Mouse (Mus musculus) liver (tissue): ENCODE data around the gene E2f7.
"Not testable (repeated sequence)": the region's sequence is repeated elsewhere in the genome, so short reads cannot be mapped to it uniquely, and the experiment has no call there.

Source experiments
- DNase-seq: peaks from one replicate; pipeline ENCODE4 v3.0.0-alpha.2; 2020; ENCODE audit warnings: mixed read lengths

Gene E2f7

GRCm38 (mm10) chr10:110744686-110745639 is at the start of gene E2f7:
TSS of gene E2f7 (plus strand) at chr10:110745439.
- peak; percentile 95 for DNase-seq

DNA sequence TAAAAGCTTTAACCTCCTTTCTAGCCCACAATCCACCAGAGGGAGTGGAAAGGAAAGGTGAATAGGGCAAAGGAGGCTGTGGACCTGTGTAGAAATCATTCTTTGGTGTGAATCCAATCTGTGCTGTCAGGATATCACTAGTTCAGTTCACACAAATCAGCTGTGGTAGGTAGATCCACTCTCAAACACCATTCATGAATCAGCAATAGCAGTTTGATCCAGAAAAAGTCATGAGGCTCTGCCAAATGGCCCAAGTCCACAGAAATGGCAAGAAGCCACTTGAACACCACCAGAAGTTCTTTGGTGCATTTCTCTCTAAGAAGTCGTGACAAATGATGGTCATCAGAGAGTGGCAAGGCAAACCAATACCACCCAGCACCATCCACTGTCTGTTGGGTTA is 44.0 kb upstream of the E2f7 start:
- DNase-seq = no peak

- DNase-seq = peak; percentile 11
Observed at GRCm38 (mm10) chr10:110705672-110706071, 39.6 kb upstream of the E2f7 start.

- DNase-seq = peak; percentile 8
Observed at GRCm38 (mm10) chr10:110707390-110708113, 37.7 kb upstream of the E2f7 start.

DNA sequence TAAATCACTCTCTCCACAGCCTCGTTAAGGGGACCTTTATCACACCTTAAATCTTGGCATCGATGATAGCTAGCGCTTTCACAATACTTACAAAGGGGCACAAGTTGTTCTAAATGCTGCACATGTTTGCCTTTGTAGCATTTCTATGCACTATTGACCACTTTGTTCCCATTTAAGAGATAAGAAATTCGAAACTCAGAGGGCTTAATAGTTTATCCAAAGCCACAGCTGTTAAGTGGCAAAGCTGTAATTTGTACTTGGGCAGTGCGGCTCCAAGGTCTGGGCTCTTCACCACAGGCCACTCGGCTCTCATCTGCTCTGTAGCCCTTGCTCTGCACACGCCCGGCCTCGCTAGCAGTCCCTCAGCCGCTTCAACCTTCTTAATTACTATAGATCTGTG is 28.4 kb upstream of the E2f7 start:
- no peak for DNase-seq

GRCm38 (mm10) chr10:110726431-110726830 is 18.8 kb upstream of the E2f7 start:
- no peak for DNase-seq

DNA sequence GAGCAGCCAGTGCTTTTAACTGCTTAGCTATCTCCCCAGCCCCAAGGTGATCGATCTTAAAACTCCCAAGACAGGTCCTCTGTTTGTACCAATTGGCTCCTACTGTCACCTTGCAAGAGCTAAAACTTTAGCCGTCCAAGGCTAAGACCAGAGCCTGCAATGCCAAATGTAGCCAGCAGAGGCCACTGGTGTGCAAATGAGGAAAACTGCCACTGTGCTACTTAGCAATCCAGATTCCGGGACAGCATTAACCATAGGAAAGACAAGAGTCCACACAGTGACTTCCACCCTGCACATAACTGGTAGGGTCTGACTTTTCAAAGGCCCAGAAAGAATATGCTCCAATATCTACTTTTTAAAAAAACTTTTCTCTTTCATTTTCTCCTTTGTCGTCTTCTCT is 17.4 kb upstream of the E2f7 start:
- DNase-seq = peak; percentile 64

DNA sequence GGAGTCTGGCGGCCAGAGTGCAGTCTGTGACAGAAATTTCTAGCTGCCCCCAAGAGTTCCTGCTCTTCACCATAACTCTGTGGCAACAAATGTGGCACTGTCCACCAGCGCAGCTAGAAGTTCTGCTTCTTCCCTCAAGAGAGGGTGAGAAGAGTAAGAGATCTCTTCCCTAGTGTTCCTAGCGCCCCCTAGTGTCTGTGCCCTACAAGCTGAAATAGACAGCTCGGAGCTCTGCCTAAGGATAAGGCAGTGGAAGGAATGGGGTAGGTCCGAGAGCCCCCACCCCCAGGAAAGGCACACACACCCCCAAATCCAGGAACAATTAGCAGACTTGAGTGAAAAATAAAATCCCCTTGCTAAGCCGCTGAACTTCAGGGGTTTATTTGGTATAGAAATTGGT is 11.9 kb upstream of the E2f7 start:
- DNase-seq = peak; percentile 76

GRCm38 (mm10) chr10:110743701-110744100 is 1.5 kb upstream of the E2f7 start:
- no peak for DNase-seq

- DNase-seq = no peak
Observed at GRCm38 (mm10) chr10:110744120-110744519, 1.1 kb upstream of the E2f7 start.

GRCm38 (mm10) chr10:110745640-110746032 is 397 bp downstream of the E2f7 start:
- no peak for DNase-seq

DNA sequence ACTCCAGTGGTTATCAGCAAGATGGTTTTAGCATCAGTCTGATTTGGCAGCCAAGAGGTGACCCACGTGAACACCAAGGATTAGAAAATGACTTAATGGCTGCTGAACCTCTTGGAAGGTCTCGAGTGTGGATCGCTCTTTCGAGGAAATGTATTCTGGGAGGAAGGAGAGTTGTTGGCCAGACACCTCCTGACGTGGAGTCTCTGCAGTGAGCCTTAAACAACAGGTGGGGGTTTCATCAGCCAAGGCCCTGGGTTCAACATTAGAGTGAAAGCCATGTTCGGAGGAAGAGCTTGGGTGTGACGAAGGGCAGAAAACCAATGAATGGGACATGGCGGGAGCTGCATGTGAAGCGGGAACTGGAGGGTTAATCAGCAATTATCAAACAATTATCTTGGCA is 3.8 kb downstream of the E2f7 start:
- no peak for DNase-seq

GRCm38 (mm10) chr10:110749510-110750305 is 4.5 kb downstream of the E2f7 start:
- DNase-seq = no peak

DNA sequence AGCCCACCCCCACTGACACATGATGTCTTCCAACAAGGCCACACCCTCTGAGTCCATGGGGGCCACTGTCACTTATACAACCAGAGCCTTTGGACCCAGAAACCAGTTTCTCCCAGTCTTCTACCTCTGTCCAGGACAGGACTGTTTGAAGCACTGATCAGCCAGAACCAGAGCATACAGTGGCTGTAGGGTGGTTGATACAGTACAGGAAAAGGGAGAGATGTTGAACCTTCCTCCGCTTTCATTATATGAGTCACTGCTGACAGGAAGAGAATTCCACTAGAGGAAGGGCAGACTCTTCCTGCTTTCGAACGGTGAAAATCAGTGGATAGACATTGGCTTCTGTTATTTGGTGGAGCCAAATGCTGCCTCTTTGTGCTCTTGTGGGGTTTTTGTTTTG is 7.6 kb downstream of the E2f7 start:
- DNase-seq = no peak

DNA sequence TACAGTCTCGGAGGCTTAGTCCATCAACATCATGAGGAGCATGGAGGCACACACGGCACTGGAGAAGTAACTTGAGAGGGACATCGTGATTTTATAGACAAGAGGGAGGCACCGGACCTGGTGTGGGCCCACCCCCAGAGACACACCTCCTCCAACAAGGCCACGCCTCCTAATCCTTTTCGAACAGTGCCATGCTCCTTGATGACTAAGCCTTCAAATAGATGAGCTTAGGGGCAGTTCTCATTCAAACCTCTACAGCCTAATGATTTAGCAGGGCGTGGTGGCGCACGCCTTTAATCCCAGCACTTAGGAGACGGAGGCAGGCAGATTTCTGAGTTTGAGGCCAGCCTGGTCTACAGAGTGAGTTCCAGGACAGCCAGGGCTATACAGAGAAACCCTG is 10.3 kb downstream of the E2f7 start:
- no peak for DNase-seq

GRCm38 (mm10) chr10:110756271-110756793 is 11.1 kb downstream of the E2f7 start:
- no peak for DNase-seq

- not testable (repeated sequence) for DNase-seq
Observed at GRCm38 (mm10) chr10:110760552-110760951, 15.3 kb downstream of the E2f7 start.

GRCm38 (mm10) chr10:110762134-110762884 is 17.1 kb downstream of the E2f7 start:
- DNase-seq = no peak

DNA sequence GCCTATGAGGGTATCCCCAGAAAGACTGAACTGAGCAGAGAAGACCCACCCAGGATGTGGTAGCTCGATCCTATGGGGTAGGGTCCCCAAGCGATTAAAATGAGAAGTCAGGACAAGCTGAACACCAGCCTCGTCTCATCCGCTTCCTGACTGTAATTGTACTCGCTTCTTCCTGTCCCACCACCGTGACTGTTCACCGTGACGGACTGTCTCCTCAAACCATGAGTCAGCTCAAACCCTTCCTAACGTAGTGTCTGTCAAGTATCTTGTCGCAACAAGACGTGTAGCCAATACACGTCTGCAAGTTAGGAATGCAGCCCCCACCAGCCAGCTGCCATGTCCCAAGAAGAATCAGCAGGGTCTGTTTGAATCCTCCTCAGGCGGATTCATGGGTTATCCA is 18.2 kb downstream of the E2f7 start:
- no peak for DNase-seq

DNA sequence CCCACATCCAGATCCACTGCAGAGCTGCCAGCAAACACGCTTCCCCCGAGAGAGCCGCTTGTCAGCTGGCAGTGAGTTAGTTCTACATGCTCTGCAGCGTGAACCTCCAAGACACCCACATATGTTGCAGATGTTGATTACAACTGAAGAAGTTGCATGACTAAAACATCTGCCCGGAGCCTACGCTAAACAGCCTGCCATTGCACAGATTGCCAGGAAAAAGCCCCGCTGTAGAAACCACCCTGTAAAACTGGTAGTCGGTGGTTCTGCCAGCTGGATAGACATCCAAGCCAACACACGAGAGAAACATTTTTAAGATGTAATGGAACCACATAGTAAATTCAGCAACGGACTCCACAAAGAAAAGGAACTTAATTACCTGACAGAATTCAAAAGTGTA is 24.3 kb downstream of the E2f7 start:
- no peak for DNase-seq

- DNase-seq = peak; percentile 1
Observed at GRCm38 (mm10) chr10:110773201-110773600, 28.0 kb downstream of the E2f7 start.

DNA sequence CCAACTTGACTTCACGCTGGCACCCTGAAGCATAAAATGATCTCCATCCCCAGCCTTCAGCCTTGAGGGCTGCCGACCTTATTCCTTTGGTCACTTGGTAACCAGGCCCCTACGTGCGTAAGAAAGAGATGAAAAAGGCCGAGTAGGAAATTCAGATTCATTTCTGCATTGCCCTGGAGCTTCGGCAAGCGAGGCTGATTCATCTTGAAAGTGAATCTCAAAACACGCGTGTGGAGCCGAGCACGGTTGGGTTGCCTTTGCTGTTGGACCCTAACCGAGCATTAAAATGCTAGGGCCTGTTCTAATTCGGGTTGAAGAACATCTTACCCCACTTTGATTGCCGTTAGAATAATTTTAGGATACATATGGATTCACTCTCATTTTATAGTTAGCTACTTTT is 28.6 kb downstream of the E2f7 start:
- no peak for DNase-seq
